Mouse (Mus musculus) spleen, adult 2 months (tissue): ENCODE data around the gene Abca1.

ENCODE experiments used
- CTCF ChIP-seq: fragments of 200-500 bp; IDR thresholded peaks from 2 replicates; pipeline ENCODE4 v1.5.1; 2011; ENCODE audit warnings: mild to moderate bottlenecking, inconsistent platforms; ENCODE audit not compliant: insufficient read depth, insufficient read length, insufficient replicate concordance; ENCODE audit errors: extremely low read depth
- POLR2A ChIP-seq: fragments of 200-500 bp; IDR thresholded peaks from 2 replicates; pipeline ENCODE4 v1.6.1; 2011; ENCODE audit warnings: low read depth, low read length, inconsistent platforms

DNA sequence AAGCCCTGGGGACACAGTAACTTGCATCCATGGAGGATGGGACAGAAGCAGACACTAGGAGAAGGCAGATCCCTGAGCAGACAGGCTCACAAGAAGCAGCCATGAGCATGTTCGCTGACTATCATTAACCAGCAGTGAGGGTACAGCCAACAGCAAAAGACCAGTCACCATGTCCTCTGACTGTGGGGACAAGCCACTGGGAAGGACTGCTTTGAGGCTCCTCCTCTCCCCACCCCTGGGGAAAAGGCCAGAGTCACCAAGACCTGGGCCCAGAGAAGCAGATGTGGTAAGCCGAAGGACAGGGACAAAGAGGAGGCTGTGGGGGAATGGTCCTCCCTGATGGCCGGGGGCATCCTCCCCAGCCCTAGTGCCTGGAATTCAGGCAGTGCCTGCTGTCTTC lies 37.4 kb downstream of the Abca1 start:
- TF ChIP-seq CTCF, result no peak
- TF ChIP-seq POLR2A, result no peak
